Mouse (Mus musculus): ENCODE measurements at regions not wholly inside any gene's neighbourhood (a gene's known extent, or its start where the extent isn't known, plus 50 kb on each side); places are given as distances from the start of the nearest gene placed in this dataset.

- 88% methylated on average over 3 of the region's 3 CpGs for WGBS
Observed at GRCm38 (mm10) chr1:77589423-77589822, 74.5 kb upstream of the Epha4 start.

DNA sequence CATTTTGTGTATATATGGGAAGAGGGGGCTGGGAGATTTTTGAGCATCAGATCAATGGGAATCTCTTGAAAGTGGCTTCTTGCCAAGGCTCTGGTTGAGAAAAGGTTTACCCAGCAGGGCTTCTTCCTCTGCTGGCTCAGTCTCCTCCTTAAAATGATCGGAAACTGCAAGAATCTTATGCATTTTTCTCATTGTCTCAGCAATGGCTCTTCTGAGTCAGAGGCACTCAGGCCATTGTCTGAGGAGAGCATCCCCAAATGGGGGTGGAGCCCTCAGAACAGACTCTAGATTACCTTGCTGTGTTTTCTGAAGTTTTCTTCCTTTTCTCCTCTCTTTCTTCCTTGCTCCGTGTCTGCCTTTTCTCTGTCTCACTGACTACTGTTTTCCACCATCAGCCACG is 70.6 kb upstream of the Epha4 start:
- no peak overlapping the region for H3K4me3 ChIP-seq
- DNase-seq (ENCODE audit: low spot score), result no peak
- WGBS, result 70% methylated on average over 3 of the region's 3 CpGs
- H3K36me3 ChIP-seq (replicated peaks), result no peaks in the 10 kb centered on the region
- no peaks in the 10 kb centered on the region for H3K27me3 ChIP-seq (replicated peaks; ENCODE audit: low read depth, poor library complexity, severe bottlenecking)
- no peaks in the 10 kb centered on the region for H3K9me3 ChIP-seq
- H3K4me1 ChIP-seq, result no peaks in the 10 kb centered on the region
- H3K27ac ChIP-seq (replicated peaks), result no peak overlapping the region

More at GRCm38 (mm10) chr1:77589423-77589822, 74.5 kb upstream of the Epha4 start:
- Histone ChIP-seq H3K27ac (replicated peaks) (no peak overlapping the region), H3K4me3 (no peak overlapping the region), H3K4me1 (no peaks in the 10 kb centered on the region), H3K36me3 (replicated peaks) (no peaks in the 10 kb centered on the region), H3K27me3 (replicated peaks; ENCODE audit: low read depth, poor library complexity, severe bottlenecking) (no peaks in the 10 kb centered on the region), H3K9me3 (no peaks in the 10 kb centered on the region)
- no peak for DNase-seq (ENCODE audit: low spot score)

- no peaks in the 10 kb centered on the region for H3K36me3 ChIP-seq (replicated peaks)
- 89% methylated on average over 6 of the region's 6 CpGs for WGBS
- no peaks in the 10 kb centered on the region for H3K27me3 ChIP-seq (replicated peaks; ENCODE audit: low read depth, poor library complexity, severe bottlenecking)
- no peak for DNase-seq (ENCODE audit: low spot score)
- no peaks in the 10 kb centered on the region for H3K9me3 ChIP-seq
- H3K27ac ChIP-seq (replicated peaks), result no peak overlapping the region
- no peaks in the 10 kb centered on the region for H3K4me1 ChIP-seq
- no peak overlapping the region for H3K4me3 ChIP-seq
Observed at GRCm38 (mm10) chr1:77568081-77568480, 53.2 kb upstream of the Epha4 start.

- WGBS, result 73% methylated on average over 7 of the region's 7 CpGs
- Histone ChIP-seq H3K4me3 (no peak overlapping the region), H3K27me3 (replicated peaks; ENCODE audit: low read depth, poor library complexity, severe bottlenecking) (no peaks in the 10 kb centered on the region), H3K9me3 (no peaks in the 10 kb centered on the region), H3K36me3 (replicated peaks) (no peaks in the 10 kb centered on the region), H3K4me1 (no peaks in the 10 kb centered on the region), H3K27ac (replicated peaks) (no peak overlapping the region)
- no peak for DNase-seq (ENCODE audit: low spot score)
Observed at GRCm38 (mm10) chr1:77567657-77568056, 52.8 kb upstream of the Epha4 start.
